Mouse (Mus musculus) liver, postnatal 0 days (tissue): ENCODE measurements around the gene BC034090. TPM values are rescaled to one million over a fixed set of nuclear protein-coding genes. Genes with fewer than 3 reads are reported as not detected.

Experiments used
- ATAC-seq: fragments of 200-750 bp; cut with Nextera tagmentation; 2 replicates; pipeline ENCODE4 v1.8.0; 2017; ENCODE audit warnings: mild to moderate bottlenecking, moderate library complexity
- DNase-seq: peaks from one replicate; pipeline ENCODE4 v3.0.0-alpha.2; 2016
- H3K27ac ChIP-seq: fragments of 300-500 bp; sonication (generic); 2 replicates; pipeline ENCODE4 v1.5.1; 2014; ENCODE audit warnings: antibody characterized with exemption, moderate library complexity, mild to moderate bottlenecking, low read depth
- H3K27me3 ChIP-seq: fragments of 300-500 bp; sonication (generic); 2 replicates; pipeline ENCODE4 v1.6.1; 2014; ENCODE audit warnings: low read length, control low read depth, mixed read lengths; ENCODE audit not compliant: insufficient read depth
- H3K36me3 ChIP-seq: fragments of 300-500 bp; sonication (generic); replicated peaks from 2 replicates; pipeline ENCODE4 v1.6.1; 2014; ENCODE audit warnings: mild to moderate bottlenecking, control low read depth, low read length, moderate library complexity, mixed read lengths; ENCODE audit not compliant: insufficient read depth
- H3K4me1 ChIP-seq: fragments of 300-500 bp; sonication (generic); 2 replicates; pipeline ENCODE4 v1.6.1; 2014; ENCODE audit warnings: antibody characterized with exemption, mild to moderate bottlenecking, control low read depth; ENCODE audit not compliant: insufficient read depth
- H3K4me2 ChIP-seq: fragments of 300-500 bp; sonication (generic); 2 replicates; pipeline ENCODE4 v1.6.1; 2014; ENCODE audit warnings: low read depth, mild to moderate bottlenecking, low read length, moderate library complexity, mixed read lengths
- H3K4me3 ChIP-seq: fragments of 300-500 bp; sonication (generic); 2 replicates; pipeline ENCODE4 v1.5.1; 2014; ENCODE audit warnings: low read depth, low read length
- H3K9ac ChIP-seq: fragments of 300-500 bp; sonication (generic); replicated peaks from 2 replicates; pipeline ENCODE4 v1.6.1; 2014; ENCODE audit warnings: mild to moderate bottlenecking, moderate library complexity
- H3K9me3 ChIP-seq: fragments of 300-500 bp; sonication (generic); 2 replicates; pipeline ENCODE4 v1.6.1; 2016; ENCODE audit warnings: mild to moderate bottlenecking, control low read depth, low read length, mixed read lengths
- CTCF ChIP-seq: sonication (generic); IDR thresholded peaks from 2 replicates; pipeline ENCODE4 v1.5.1; 2016; ENCODE audit warnings: antibody characterized with exemption, low read depth
- EP300 ChIP-seq: IDR thresholded peaks from 2 replicates; pipeline ENCODE4 v1.6.1; 2016; ENCODE audit warnings: antibody characterized with exemption, low read depth, mild to moderate bottlenecking
- WGBS: fragments of 180-500 bp; shearing (Covaris S2); extraction: QIAGEN DNeasy Blood & Tissue Kit; methylation state at CpG from one replicate; pipeline ENCODE4 v1.1.7; 2014; ENCODE audit not compliant: insufficient replicate concordance; 5-methylcytosine and 5-hydroxymethylcytosine counted together
- polyA plus RNA-seq: library from polyadenylated mRNA; unstranded; fragments of >200 nt; fragmentation: Nextera tagmentation; extraction: Ambion mirVana; gene quantifications from 2 replicates; pipeline ENCODE4 v1.2.1, GENCODE M21; 2015

BC034090 gene
- polyA plus RNA-seq, 1 experiment from 2014 or later = 0.22 TPM

DNA sequence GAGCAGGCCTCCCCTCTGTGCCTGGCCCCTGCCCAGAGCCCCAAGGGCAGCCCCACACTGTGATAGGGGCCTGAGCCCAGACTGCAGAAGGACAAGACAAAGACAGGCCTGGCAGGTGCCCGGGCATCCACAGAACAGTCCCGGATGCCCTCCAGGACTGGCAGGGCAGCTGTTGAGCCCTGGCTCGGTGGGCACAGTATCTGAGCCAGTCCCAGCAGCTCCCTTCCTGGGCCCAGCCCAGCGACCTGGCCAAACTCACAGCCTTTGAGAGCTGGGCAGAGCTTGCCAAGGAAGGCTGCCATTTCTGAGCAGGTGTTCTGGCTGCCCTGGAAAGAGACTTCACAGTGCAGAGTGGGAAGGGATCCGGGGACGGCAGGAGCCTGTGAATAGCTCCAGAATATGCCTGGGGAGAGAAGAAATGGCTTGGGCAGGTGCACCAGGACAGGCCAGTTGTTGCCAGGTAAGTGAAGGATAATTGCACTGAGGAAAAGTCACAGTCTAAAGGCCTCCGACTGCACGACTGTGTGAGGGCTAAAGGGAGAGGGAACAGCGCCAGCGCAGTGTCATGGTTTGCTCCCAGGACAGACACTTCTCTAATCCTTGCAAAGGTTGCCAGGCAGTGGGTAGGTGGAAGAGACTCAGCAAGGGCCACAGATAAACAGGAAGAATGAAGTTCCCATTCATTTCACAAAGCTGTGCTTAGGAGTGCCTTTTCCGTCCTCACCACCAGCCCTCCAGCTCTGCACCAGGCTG, 34.1 kb downstream of the BC034090 start:
- H3K27ac ChIP-seq = no peak overlapping the region
- H3K9me3 ChIP-seq = no peaks in the 10 kb centered on the region
- no peak for DNase-seq
- H3K27me3 ChIP-seq = no peaks in the 10 kb centered on the region
- H3K4me2 ChIP-seq = no peak overlapping the region
- no peaks in the 10 kb centered on the region for H3K36me3 ChIP-seq
- no peak overlapping the region for H3K9ac ChIP-seq
- no peak overlapping the region for H3K4me3 ChIP-seq
- WGBS = 66% methylated on average over 11 of the region's 11 CpGs
- no peaks in the 10 kb centered on the region for H3K4me1 ChIP-seq
- TF ChIP-seq CTCF (no peak), EP300 (no peak)
- no peak for ATAC-seq

DNA sequence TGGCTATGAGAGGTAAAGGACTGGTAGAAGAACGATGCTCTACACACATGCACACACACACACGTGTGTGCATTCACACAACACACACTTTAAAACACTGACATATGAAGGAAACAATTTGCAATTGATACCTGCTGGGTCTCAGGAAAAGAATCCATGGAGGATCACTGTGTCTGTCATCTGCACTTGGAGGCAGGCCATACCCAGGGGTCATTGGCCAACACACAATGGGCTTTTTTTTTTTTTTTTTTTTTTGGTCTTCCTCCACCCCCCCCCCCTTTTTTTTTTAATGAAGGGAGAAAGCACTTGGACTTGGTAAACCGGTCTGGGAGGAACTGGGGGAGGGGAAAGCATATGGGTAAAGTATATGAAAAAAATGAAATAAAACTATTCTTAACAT, 36.4 kb downstream of the BC034090 start:
- DNase-seq = no peak
- H3K4me2 ChIP-seq = no peak overlapping the region
- peaks cover 3% of the 10 kb centered on the region for H3K4me1 ChIP-seq
- no peaks in the 10 kb centered on the region for H3K27me3 ChIP-seq
- TF ChIP-seq EP300 = no peak
- TF ChIP-seq CTCF = no peak
- H3K9me3 ChIP-seq = no peaks in the 10 kb centered on the region
- H3K36me3 ChIP-seq = no peaks in the 10 kb centered on the region
- no peak for ATAC-seq
- H3K4me3 ChIP-seq = no peak overlapping the region
- no peak overlapping the region for H3K27ac ChIP-seq
- 78% methylated on average over 3 of the region's 3 CpGs for WGBS
- H3K9ac ChIP-seq = no peak overlapping the region

GRCm38 (mm10) chr1:155205822-155206660, 38.2 kb downstream of the BC034090 start:
- no peak overlapping the region for H3K4me2 ChIP-seq
- peaks cover 19% of the 10 kb centered on the region for H3K4me1 ChIP-seq
- H3K36me3 ChIP-seq = no peaks in the 10 kb centered on the region
- no peak overlapping the region for H3K4me3 ChIP-seq
- no peak overlapping the region for H3K27ac ChIP-seq
- DNase-seq (peak; percentile 17), ATAC-seq (no peak)
- no peak for TF ChIP-seq CTCF
- TF ChIP-seq EP300 = no peak
- 64% methylated on average over 19 of the region's 19 CpGs for WGBS
- H3K9me3 ChIP-seq = no peaks in the 10 kb centered on the region
- no peaks in the 10 kb centered on the region for H3K27me3 ChIP-seq
- no peak overlapping the region for H3K9ac ChIP-seq

DNA sequence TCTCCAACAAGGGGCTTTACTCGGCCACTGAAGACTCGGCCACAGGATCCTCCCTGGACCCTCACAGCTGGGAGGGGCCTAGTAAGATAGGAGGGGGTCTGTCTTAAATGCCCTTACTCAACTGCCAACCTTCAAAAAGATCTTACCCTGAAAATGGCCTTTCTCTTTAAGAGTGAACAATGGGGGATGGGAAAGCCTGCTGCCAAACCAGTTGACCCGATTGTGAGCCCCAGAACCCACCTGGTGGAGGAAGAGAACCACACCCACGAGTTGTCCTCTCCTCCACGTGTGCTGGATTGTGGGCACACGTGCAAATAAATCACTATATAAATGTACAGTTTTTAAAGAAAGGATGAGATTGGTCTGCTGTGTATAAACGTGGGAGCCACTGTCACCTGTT, 38.9 kb downstream of the BC034090 start:
- Histone ChIP-seq H3K4me1 (peaks cover 24% of the 10 kb centered on the region), H3K4me3 (no peak overlapping the region), H3K9me3 (no peaks in the 10 kb centered on the region), H3K27me3 (no peaks in the 10 kb centered on the region), H3K27ac (no peak overlapping the region), H3K36me3 (no peaks in the 10 kb centered on the region), H3K9ac (no peak overlapping the region), H3K4me2 (no peak overlapping the region)
- no peak for ATAC-seq
- WGBS = 51% methylated on average over 7 of the region's 7 CpGs
- TF ChIP-seq EP300 (no peak), CTCF (no peak)
- no peak for DNase-seq

DNA sequence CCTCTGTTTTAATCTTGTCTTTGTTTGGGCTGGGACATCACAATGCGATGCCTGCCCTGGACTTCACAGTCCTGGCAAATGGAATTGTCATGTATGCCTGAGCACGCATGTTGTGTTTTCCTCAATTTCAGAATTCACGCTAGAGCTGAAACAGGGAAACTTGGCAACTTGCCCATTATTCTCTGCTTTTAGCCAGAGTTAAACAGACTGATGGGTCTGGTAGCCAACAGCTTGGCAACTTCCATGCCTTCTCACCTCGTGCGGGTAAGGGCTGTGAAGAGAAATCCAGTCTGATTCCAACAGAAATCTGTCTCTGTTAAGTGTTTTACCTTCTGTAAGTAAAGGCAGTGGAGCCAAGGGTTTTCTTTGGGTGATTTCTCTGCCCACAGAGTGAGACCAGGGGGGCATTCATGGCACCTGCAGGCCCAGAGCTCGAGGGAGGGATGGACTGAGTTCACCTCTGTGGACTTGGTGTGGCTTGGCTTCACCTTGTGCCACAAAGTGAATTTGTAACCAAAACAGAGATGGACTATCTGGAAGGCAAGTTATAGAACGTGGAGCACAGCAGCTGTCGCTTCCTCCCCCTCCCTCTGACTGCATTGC, 39.6 kb downstream of the BC034090 start:
- Histone ChIP-seq H3K4me3 (no peak overlapping the region), H3K27me3 (no peaks in the 10 kb centered on the region), H3K4me2 (no peak overlapping the region), H3K4me1 (peaks cover 28% of the 10 kb centered on the region), H3K27ac (no peak overlapping the region), H3K9me3 (no peaks in the 10 kb centered on the region), H3K9ac (no peak overlapping the region), H3K36me3 (no peaks in the 10 kb centered on the region)
- ATAC-seq (no peak), DNase-seq (no peak)
- 75% methylated on average over 8 of the region's 8 CpGs for WGBS
- TF ChIP-seq EP300 = no peak
- TF ChIP-seq CTCF = no peak

- Histone ChIP-seq H3K36me3 (no peaks in the 10 kb centered on the region), H3K9ac (no peak overlapping the region), H3K4me3 (no peak overlapping the region), H3K4me2 (no peak overlapping the region), H3K27me3 (no peaks in the 10 kb centered on the region), H3K27ac (no peak overlapping the region), H3K9me3 (no peaks in the 10 kb centered on the region), H3K4me1 (peaks cover 34% of the 10 kb centered on the region)
- 92% methylated on average over 12 of the region's 12 CpGs for WGBS
- DNase-seq = no peak
- TF ChIP-seq CTCF = no peak
- no peak for TF ChIP-seq EP300
- no peak for ATAC-seq
Measured at GRCm38 (mm10) chr1:155203954-155204353, 40.3 kb downstream of the BC034090 start.
